Mouse (Mus musculus) erythroblast, adult 5-6 weeks (primary cell): Measurements from ENCODE around the gene Cep295nl. TPM values are rescaled to one million over a fixed set of nuclear protein-coding genes. Genes with fewer than 3 reads are reported as not detected.
"Not testable (repeated sequence)": the region's sequence is repeated elsewhere in the genome, so short reads cannot be mapped to it uniquely, and the experiment has no call there.

Experiments used
- ATAC-seq: replicated peaks from 2 replicates; pipeline ENCODE4 v1.8.0; 2016; ENCODE audit warnings: moderate number of reproducible peaks, mild to moderate bottlenecking, moderate TSS enrichment, inconsistent platforms; ENCODE audit not compliant: poor library complexity, low FRiP score, severe bottlenecking
- total RNA-seq, 2 experiments: library from RNA; stranded (forward) in 1 of 2; stranded (reverse) in 1 of 2; fragments of 150-400 nt in 1 of 2; fragments of 200-764, 138-1000 nt in 1 of 2; gene quantifications; 2 replicates each; pipeline versions ENCODE4 v1.2.3 to v1.2.4; 2015 to 2017; ENCODE audit warnings: low replicate concordance in 2 of 2

The Cep295nl gene
- total RNA-seq (2015; ENCODE audit: low replicate concordance) (1.0 TPM in 1 of 2 replicates, not detected in the other), total RNA-seq (2017; ENCODE audit: low replicate concordance) (not detected in 2 replicates)

DNA sequence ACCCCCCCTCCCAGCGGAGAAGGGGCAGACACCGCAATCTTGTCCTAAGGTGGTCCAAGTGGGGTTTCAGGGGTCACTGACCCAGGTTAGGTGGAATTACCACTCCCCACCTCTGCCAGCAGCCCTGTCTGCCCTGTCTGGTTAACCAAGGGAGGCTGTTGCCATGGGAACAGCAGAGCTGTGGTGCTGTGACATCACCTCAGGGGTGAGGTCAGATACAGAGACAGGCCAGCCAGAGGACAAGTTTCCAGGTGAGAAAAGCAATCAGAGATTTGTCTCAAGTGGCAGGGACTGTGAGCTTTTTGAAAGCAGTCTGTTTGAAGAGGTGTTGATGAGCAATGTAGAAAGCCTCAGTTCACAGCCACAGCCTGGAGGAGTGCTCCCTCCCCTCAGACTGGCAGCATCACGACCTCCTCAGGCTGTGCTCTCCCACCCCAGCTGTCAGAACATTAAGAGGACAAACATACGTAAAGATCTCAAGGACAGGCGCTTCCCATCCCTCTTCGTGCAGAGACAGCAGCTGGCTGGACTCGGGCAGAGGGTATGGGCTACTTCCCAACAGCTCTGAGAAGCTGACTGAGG lies at the start of gene Cep295nl:
Gene Cep295nl, minus strand, starts transcription at position 101 of the 582 bp plus-strand sequence.
- ATAC-seq: no peak

DNA sequence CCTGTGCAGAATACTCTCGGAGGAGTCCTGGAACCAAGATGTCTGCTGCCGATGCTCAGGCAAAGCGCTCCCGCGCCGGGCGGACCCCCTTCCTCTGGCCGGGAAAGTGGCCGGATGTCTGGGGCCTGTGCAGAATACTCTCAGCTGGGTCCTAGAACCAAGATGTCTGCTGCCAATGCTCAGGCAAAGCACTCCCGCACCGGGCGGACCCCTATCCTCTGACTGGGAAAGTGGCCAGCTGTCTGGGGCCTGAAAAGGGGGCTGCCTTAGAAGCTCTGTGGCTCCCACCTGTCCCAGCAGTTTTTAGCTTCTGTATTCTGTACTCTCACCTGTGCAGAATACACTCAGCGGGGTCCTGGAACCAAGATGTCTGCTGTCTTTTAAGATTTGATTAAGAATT lies 45.5 kb upstream of the Cep295nl start:
- not testable (repeated sequence) for ATAC-seq

DNA sequence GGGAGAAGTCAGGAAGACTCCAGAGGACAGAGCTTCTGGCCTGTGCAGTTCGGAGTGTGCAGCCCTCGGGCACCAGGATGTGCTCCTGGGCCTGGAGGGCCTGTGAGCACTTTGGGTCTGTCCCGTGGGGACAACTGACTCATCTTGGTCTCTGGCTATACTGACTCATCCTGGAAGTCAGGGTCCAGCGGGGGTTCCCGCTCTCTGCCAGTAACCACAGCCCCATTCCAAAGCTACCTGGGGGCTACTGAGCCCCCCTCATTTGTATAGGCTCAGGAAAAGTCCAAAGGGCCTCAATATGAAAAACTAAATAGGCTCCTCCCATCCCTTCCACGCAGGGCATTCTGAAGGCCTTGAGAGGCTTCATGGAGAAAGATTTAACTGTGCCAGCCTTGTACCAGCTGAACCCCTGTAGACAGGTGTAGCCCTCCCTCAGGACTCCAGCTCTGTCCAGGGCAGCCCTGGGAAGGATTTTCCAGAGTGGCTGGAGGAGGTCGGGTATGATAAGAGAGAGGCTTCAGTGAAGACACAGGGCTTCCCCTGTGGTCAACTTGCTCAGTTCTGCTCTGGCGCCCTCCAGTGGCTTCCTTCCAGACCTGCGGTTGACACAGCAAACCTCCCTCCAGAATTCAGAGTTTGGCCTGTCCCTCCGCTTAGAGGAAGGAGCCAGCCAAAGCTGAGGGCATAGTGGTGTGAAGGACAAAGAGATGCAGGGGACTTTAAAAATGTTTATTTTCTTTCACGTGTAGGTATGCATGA lies 37.1 kb upstream of the Cep295nl start:
- ATAC-seq: peak; percentile 74

DNA sequence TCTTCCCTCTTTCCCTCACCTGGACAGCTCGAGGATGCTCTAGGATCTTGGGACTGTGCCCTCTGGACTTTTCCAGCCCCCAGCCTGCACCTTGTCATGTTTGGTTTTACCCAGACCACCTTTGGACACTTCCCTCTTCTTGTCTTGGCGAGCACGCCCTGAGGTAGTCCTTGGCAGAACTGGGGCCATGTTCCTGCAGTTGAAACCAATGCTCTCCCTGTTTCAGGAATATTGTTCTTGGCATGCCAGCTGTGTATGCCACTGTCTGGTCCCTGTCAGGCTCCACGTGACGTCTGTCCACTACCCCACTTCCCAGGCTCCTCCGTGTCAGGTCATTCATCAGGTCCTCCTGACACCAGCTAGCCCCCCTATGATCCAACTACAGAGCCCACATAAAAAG lies 36.4 kb upstream of the Cep295nl start:
- no peak for ATAC-seq

DNA sequence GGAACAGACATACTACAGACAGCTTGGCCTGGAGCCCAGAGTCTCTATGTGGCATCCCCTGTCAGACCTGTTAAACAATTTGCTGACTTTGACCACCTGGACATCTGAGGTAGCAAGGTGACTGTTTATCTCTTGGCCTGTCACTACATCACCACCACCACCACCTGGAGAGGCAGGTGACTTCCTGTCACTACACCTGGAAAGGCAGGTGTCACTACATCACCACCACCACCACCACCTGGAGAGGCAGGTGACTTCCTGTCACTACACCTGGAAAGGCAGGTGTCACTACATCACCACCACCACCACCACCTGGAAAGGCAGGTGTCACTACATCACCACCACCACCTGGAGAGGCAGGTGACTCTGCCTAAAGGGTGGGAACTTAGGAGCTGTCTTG lies 34.0 kb upstream of the Cep295nl start:
- not testable (repeated sequence) for ATAC-seq

DNA sequence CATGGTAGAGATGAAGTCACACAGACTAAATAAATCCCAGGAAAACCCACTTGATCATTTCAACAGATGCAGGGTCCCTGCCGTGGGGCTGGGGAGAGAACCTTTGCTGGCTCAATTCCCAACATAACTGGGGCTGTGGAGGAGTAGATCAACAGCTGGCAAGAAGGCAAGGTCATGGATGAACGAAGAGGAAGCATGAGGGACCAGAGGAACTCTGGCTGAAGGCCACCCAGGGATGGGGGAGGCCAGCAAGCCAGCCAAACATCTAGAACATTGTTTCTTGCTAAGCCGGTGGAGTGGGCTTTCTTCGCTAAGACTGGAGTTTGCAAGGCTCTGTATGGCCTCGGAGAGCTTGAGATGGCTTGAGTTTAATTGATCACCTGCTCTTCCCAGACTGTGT lies 33.6 kb upstream of the Cep295nl start:
- no peak for ATAC-seq

DNA sequence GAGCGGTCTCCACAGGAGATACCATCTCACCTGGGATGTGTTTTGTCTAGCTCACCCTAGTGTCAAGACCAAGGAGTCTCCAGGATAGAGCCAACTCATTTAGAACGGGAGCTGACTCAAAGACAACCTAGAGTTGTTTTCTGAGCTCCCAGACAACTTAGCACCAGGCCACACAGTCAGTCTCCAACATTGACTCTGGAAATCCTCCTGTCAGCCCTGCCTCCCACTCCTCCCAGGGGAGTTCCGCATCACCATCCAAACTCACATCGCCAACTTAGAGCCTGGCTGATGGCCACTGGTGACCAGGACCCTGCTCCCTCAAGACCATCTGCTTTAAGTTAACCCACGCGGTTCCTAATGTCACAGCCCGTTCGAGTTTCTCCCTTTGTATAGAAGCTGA lies 33.2 kb upstream of the Cep295nl start:
- ATAC-seq: no peak

DNA sequence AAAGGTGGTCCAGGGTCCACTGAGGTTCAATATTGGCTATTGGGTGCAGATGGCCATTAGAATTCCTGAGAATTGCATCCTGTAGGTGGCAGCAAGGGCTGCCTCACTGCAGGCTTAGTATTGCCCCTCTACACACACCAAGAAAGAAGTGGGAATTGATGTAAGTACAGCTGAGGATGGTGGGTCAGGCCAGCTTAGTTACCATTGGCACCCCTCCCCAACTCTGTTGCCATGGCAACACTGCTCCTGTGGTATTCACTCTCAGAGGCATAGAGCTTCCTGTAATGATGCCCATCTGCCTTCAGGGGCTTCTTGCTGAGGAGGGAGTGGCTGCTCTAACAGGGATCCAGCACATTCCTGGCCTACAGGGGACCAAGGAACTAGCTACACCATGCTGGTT lies 32.7 kb upstream of the Cep295nl start:
- no peak for ATAC-seq

DNA sequence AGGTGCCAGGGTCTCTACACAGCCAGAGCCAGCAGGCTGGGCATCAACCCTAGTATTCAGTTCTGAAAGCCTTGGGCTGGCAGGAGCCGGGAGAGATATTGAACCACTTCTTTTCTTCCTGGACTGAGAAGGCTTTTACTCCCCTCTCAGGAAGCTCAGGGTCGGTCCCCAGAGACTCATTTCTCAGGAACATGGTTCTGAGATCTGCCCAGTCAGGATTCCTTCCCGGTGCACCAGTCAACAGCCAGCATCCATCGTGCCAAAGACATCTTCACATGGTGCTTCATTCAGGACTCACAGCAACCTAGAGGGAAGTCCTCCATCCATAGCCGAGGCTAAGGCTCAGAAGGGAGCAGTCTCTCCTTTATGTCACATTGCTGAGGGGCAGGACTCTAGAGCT lies 32.2 kb upstream of the Cep295nl start:
- ATAC-seq: no peak

DNA sequence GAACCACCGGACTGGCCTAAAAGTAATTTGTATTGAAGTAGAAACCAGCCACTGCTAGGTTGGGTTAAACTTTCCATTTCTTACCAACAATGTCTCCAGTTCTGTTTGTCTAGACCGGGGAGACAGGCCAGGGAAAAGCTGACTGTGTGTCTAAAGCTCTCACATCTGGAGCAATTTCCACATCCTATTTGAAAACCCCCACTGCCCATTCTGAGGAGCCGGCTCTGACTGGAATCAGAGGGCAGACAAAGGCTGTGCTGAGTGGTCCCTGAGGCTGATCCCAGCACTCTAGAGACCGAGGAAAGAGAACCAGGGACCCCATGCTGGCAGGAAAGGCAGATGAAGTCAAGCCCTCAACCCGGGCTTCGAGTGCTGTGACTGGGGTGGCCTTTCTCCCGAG lies 30.3 kb upstream of the Cep295nl start:
- no peak for ATAC-seq

DNA sequence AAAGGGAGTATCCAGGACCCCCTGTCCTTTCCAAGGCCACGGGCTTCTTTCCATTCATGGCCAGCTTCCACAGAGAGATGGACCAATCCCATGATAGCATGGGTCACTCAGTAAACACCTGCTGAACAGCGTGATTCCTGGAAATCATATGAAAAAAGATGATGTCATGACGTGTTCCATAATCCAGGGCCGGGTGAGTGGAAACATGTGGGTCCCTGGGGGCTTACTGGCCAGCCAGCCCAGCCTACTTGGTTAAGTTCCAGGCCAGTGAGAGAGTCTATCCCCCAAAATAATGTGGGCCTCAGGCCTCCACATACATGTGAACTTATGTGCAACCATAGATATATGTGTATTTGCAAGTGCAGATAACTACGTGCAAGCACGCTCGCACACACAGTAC lies 29.6 kb upstream of the Cep295nl start:
- no peak for ATAC-seq

DNA sequence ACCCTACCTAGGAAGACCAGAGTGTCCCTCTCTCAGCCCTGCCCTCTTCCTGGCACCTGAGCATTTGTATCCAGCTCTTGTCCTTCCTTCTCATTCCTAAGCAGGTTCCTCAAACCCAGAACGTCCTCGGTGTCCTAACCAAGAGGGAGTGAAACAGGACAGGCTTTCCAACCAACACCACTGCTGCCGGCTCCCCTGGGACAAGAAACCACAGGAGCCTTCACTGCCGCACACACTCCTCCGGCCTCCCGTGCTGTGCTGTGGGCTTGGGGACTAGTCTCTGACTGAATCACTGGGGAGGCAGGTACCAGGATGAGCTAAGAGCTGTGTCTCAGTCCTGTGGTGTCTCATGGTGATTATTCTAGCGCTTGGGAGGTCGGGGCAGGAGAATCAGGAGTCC lies 27.4 kb upstream of the Cep295nl start:
- ATAC-seq: no peak

DNA sequence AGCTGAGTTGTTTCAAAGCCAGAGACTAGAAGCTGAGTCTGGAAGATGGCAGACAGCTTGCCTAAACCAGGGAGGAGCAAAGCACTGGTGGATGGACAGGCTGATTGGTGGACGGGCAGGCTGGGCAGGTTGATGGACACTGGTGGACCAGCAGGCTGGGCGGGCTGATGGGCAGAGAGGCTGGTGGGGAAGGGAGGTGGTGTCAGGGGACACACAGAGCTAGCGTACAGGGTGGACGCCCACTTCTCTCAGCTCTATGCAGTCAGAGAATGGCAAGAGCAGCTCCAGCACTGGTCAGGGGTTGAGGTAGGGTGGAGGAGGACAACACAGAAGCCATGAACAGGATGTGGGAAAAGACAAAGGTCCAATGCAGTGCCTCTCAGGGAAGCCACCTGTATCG lies 27.0 kb upstream of the Cep295nl start:
- ATAC-seq: no peak

DNA sequence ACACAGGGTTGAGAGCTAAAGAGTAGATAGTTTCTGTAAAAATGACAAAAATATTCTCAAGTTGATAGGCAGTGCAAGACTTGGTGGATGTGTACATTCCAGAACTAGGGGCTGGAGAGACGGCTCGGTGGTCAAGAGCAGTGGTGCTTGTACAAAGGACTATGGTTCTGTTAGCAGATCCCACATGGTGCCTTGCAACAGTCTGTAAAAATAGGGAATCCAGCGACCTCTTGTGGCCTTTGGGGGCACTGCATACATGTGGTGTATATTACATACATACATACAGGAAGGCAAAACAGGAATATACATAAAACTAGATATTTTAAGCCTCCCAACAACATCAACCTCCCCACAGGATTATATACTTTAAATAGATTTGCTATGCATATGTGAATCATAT lies 26.0 kb upstream of the Cep295nl start:
- ATAC-seq: no peak

DNA sequence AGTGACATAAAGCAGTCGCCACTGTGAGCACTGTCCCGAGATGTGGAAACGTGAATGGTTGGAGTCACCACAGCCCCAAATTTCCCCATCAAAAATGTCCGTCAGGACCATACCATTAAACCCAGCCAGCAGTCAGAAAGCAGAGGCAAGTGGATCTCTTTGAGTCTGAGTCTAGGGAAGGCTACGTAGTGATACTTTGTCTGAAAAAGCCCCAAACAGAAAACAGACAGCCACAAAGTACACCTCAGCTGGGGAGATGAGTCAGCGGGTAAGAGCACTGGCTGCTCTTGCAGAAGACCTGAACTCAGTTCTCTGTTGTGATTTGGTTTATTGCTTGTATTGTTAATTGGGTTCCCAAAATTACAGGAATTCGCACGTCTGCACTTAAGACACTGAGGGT lies 24.3 kb upstream of the Cep295nl start:
- ATAC-seq: no peak

DNA sequence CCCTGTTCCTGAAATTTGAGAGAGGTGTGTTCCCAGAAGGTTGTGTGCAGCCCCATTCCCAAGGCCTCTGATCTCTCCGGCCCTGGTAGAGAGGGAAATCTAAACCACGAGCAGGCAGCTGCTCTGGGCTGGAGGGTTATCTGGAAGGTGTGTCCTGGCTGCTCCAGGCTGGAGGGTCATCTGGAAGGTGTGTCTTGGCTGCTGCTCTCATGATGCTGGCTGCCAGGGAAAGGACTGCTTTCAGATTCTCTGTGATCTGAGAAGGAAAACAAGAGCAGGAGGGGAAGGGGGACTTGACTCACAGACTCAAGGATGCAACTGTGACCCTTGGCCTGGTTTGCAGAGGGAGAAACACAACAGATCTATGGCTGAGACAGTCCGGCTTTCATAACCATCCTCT lies 23.8 kb upstream of the Cep295nl start:
- ATAC-seq: no peak

DNA sequence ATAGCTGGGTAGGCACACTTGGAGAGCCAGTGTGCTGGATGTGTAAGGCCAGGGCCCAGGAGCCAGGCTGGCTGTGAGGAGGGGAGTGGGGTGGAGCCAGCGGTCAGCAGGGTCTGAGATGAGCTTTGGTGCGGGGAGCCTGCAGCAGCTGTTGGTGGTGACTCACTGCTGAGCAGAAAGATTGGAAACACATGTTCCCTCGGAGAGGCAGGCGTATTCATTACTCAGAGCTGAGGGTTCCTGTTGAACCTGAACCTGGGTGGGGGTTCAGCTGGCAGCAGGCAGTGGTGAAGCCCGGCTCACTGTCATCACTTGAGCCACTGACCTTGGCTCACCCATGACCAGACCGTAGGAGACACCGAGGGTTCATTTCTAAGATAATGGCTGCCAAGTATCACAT lies 22.9 kb upstream of the Cep295nl start:
- no peak for ATAC-seq

DNA sequence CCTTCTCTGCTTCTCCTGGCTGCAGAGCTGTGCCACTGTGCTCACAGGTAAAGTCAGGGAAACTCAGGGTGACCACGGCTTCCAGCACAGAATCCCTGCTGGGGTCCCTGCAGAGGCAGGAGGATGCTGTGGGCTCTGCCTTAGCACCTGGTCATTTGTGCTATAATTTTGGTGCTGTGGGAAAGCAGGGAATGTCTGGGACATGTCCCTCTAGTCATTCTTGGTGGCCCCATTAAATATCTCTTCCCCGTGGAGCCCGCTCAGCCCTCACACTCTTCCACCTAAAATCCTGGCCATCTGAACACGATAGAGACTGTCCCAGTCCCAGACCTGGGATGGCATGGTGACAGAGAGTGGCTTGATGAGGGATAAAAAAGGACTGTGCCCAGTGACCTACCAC lies 21.7 kb upstream of the Cep295nl start:
- ATAC-seq: no peak

DNA sequence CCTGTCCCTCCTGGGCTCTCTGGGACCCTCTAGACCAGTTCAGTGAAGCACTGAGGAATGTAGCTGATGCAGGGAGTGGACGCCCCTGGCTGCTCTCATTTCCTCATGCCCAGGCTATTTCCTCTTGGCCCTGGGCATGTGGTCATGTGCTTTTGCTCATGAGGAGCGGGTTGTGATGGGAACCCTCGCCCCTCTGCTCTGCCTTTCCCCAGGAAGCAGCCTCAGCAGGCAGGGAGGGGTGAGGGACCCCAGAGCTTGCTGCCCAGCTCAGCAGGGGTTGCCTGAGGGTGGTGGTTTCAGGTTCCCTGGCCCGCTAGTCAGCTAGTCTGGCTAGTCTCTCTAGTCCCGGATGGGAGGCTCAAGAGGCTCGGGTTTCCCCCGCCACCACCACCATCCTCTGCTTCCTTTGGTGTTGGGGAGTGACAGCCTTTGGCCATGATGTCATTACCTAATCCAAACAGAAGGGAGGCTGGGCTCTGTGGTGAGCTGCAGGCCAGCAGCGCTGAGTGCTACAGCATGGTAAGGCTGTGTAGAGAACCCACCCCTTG lies 20.7 kb upstream of the Cep295nl start:
- ATAC-seq: no peak

DNA sequence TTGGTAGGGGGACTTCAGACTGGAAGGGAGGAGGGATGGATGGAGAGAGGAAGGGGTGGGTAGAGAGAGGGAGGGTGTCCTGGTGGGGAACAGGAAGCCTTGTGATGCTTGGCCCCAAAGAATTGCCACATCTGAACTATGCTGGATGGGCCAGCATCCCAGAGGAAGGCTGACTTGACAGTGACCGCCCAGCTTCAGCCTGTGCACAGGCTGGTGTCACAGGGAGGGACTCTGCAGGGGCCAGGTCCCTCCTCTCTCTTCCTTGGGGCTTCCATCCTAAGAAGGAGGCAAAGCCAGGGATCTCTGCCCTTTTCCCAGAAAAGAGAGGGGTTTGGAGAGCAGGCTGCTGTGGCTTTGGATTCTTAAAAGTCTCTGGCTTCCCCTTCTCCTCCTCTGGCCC lies 20.2 kb upstream of the Cep295nl start:
- no peak for ATAC-seq

DNA sequence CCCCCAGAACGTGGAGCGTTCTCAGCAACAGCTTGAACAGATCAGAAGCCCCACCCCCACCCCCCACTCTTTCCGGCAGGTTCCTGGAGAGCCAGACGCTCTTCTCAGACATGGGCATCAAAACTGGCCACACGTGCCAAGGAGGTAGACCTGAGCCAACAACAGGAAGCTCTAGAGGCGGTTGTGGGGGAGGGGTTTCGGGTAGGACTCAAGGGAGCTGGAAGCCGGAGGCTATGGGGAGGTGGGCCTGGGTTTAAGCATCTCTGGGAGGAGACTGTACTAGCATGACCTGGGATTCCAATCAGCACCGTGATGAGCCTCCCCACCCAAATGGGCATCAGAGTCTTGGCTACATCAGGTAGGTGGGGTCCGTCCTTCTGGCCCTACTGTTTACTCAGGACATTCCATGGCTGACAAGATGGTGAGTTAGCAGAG lies 18.6 kb upstream of the Cep295nl start:
- ATAC-seq: no peak
